Mouse (Mus musculus) liver, embryonic 11.5 days (tissue): ENCODE data around the gene Fyn. TPM values are rescaled to one million over a fixed set of nuclear protein-coding genes. Genes with fewer than 3 reads are reported as not detected.

Experiments used
- ATAC-seq: fragments of 200-750 bp; cut with Nextera tagmentation; replicated peaks from 2 replicates; pipeline ENCODE4 v1.8.0; 2017; ENCODE audit warnings: moderate number of reproducible peaks, mild to moderate bottlenecking, moderate TSS enrichment, moderate library complexity; ENCODE audit not compliant: low FRiP score
- DNase-seq: peaks from one replicate; pipeline ENCODE4 v3.0.0-alpha.2; 2017; ENCODE audit warnings: low spot score
- H3K27ac ChIP-seq: fragments of 300-500 bp; sonication (generic); 2 replicates; pipeline ENCODE4 v1.5.1; 2014; ENCODE audit warnings: mild to moderate bottlenecking, low read depth, low read length, control low read depth
- H3K27me3 ChIP-seq: fragments of 300-500 bp; sonication (generic); replicated peaks from 2 replicates; pipeline ENCODE4 v1.6.1; 2014; ENCODE audit warnings: low read length, mixed read lengths; ENCODE audit not compliant: control insufficient read depth, insufficient read depth
- H3K36me3 ChIP-seq: fragments of 300-500 bp; sonication (generic); 2 replicates; pipeline ENCODE4 v1.6.1; 2014; ENCODE audit warnings: mild to moderate bottlenecking, low read length, moderate library complexity, mixed read lengths; ENCODE audit not compliant: control insufficient read depth, insufficient read depth
- H3K4me1 ChIP-seq: fragments of 300-500 bp; sonication (generic); replicated peaks from 2 replicates; pipeline ENCODE4 v1.6.1; 2014; ENCODE audit warnings: low read length, mixed read lengths; ENCODE audit not compliant: control insufficient read depth, insufficient read depth
- H3K4me2 ChIP-seq: fragments of 300-500 bp; sonication (generic); 2 replicates; pipeline ENCODE4 v1.6.1; 2014; ENCODE audit warnings: mild to moderate bottlenecking, control low read depth, moderate library complexity
- H3K4me3 ChIP-seq: fragments of 300-500 bp; sonication (generic); 2 replicates; pipeline ENCODE4 v1.5.1; 2014; ENCODE audit warnings: low read depth, low read length, control low read depth
- H3K9ac ChIP-seq: fragments of 300-500 bp; sonication (generic); 2 replicates; pipeline ENCODE4 v1.6.1; 2014; ENCODE audit warnings: low read depth, low read length, control low read depth
- H3K9me3 ChIP-seq: fragments of 300-500 bp; sonication (generic); 2 replicates; pipeline ENCODE4 v1.6.1; 2016; ENCODE audit warnings: low read length, inconsistent platforms, mixed read lengths; ENCODE audit not compliant: control insufficient read depth
- WGBS: fragments of 180-500 bp; shearing (Covaris S2); extraction: QIAGEN DNeasy Blood & Tissue Kit; methylation state at CpG from one replicate; pipeline ENCODE4 v1.1.7; 2014; 5-methylcytosine and 5-hydroxymethylcytosine counted together
- polyA plus RNA-seq: library from polyadenylated mRNA; unstranded; fragments of >200 nt; fragmentation: Nextera tagmentation; extraction: Ambion mirVana; gene quantifications from 2 replicates; pipeline ENCODE4 v1.2.1, GENCODE M21; 2014

The Fyn gene
- polyA plus RNA-seq, 1 experiment from 2014 or later: 19.3 TPM

- H3K4me1 ChIP-seq: 0 out of 2 replicates have a peak, but pooled peaks cover 4% of the 10 kb centered on the region
- H3K36me3 ChIP-seq: 0 out of 2 replicates have a peak, but pooled peaks cover 2% of the 10 kb centered on the region
- H3K9me3 ChIP-seq: no peaks in the 10 kb centered on the region
- whole genome bisulfite sequencing: 72% methylated on average over 9 of the region's 9 CpGs
- H3K27me3 ChIP-seq: no peaks in the 10 kb centered on the region
- no peak overlapping the region for H3K9ac ChIP-seq
- 0 out of 2 replicates have a peak overlapping the region, but pooled peaks have one; percentile 19 for H3K27ac ChIP-seq
- no peak overlapping the region for H3K4me2 ChIP-seq
- DNase-seq: no peak
- no peak for ATAC-seq
- no peak overlapping the region for H3K4me3 ChIP-seq
These were observed 165.8 kb downstream of the Fyn start for GRCm38 (mm10) chr10:39534324-39535026.

- Histone ChIP-seq H3K9ac (no peak overlapping the region), H3K9me3 (no peaks in the 10 kb centered on the region), H3K36me3 (0 out of 2 replicates have a peak, but pooled peaks cover 2% of the 10 kb centered on the region), H3K4me1 (0 out of 2 replicates have a peak, but pooled peaks cover 4% of the 10 kb centered on the region), H3K27ac (no peak overlapping the region), H3K4me2 (no peak overlapping the region), H3K4me3 (no peak overlapping the region), H3K27me3 (no peaks in the 10 kb centered on the region)
- DNase-seq: no peak
- WGBS: 78% methylated on average over 3 of the region's 3 CpGs
- ATAC-seq: no peak
These were observed 166.7 kb downstream of the Fyn start for GRCm38 (mm10) chr10:39535347-39535746.

GRCm38 (mm10) chr10:39536258-39536657, 167.6 kb downstream of the Fyn start:
- H3K4me1 ChIP-seq: 0 out of 2 replicates have a peak, but pooled peaks cover 4% of the 10 kb centered on the region
- 0 out of 2 replicates have a peak, but pooled peaks cover 2% of the 10 kb centered on the region for H3K36me3 ChIP-seq
- H3K4me2 ChIP-seq: no peak overlapping the region
- no peaks in the 10 kb centered on the region for H3K9me3 ChIP-seq
- WGBS: 90% methylated on average over 11 of the region's 11 CpGs
- H3K4me3 ChIP-seq: no peak overlapping the region
- no peak overlapping the region for H3K9ac ChIP-seq
- H3K27me3 ChIP-seq: no peaks in the 10 kb centered on the region
- H3K27ac ChIP-seq: no peak overlapping the region
- no peak for DNase-seq
- no peak for ATAC-seq

- Histone ChIP-seq H3K4me3 (no peak overlapping the region), H3K4me2 (no peak overlapping the region), H3K36me3 (no peaks in the 10 kb centered on the region), H3K27ac (no peak overlapping the region), H3K9ac (no peak overlapping the region), H3K27me3 (no peaks in the 10 kb centered on the region), H3K4me1 (peaks cover 10% of the 10 kb centered on the region; the same call in 1 of the 2 replicates), H3K9me3 (no peaks in the 10 kb centered on the region)
- DNase-seq (no peak), ATAC-seq (no peak)
- 54% methylated on average over 9 of the region's 9 CpGs for WGBS
These were observed 171.5 kb downstream of the Fyn start for GRCm38 (mm10) chr10:39540012-39540647.

GRCm38 (mm10) chr10:39540995-39541394, 172.3 kb downstream of the Fyn start:
- Histone ChIP-seq H3K4me1 (peaks cover 6% of the 10 kb centered on the region; the same call in 1 of the 2 replicates), H3K27me3 (no peaks in the 10 kb centered on the region), H3K9me3 (no peaks in the 10 kb centered on the region), H3K36me3 (no peaks in the 10 kb centered on the region), H3K4me2 (no peak overlapping the region), H3K4me3 (no peak overlapping the region), H3K9ac (no peak overlapping the region), H3K27ac (no peak overlapping the region)
- DNase-seq (no peak), ATAC-seq (no peak)
- 58% methylated on average over 7 of the region's 7 CpGs for WGBS

- no peak for DNase-seq
- Histone ChIP-seq H3K4me1 (peaks cover 6% of the 10 kb centered on the region; the same call in 1 of the 2 replicates), H3K27me3 (no peaks in the 10 kb centered on the region), H3K9me3 (no peaks in the 10 kb centered on the region), H3K4me3 (no peak overlapping the region), H3K27ac (no peak overlapping the region), H3K36me3 (no peaks in the 10 kb centered on the region), H3K9ac (no peak overlapping the region), H3K4me2 (no peak overlapping the region)
- ATAC-seq: no peak
- 65% methylated on average over 6 of the region's 6 CpGs for WGBS
These were observed 172.8 kb downstream of the Fyn start for GRCm38 (mm10) chr10:39541451-39541874.

- H3K27me3 ChIP-seq: no peaks in the 10 kb centered on the region
- DNase-seq (no peak), ATAC-seq (no peak)
- H3K9me3 ChIP-seq: no peaks in the 10 kb centered on the region
- no peaks in the 10 kb centered on the region for H3K36me3 ChIP-seq
- H3K9ac ChIP-seq: no peak overlapping the region
- H3K4me2 ChIP-seq: no peak overlapping the region
- H3K4me3 ChIP-seq: no peak overlapping the region
- peaks cover 6% of the 10 kb centered on the region; the same call in 1 of the 2 replicates for H3K4me1 ChIP-seq
- 53% methylated on average over 7 of the region's 7 CpGs for WGBS
- H3K27ac ChIP-seq: no peak overlapping the region
These were observed 173.4 kb downstream of the Fyn start for GRCm38 (mm10) chr10:39541951-39542521.

GRCm38 (mm10) chr10:39542535-39543257, 174.0 kb downstream of the Fyn start:
- no peak overlapping the region for H3K9ac ChIP-seq
- no peak for DNase-seq
- H3K9me3 ChIP-seq: no peaks in the 10 kb centered on the region
- H3K4me2 ChIP-seq: no peak overlapping the region
- no peaks in the 10 kb centered on the region for H3K36me3 ChIP-seq
- no peak for ATAC-seq
- peaks cover 6% of the 10 kb centered on the region; the same call in 1 of the 2 replicates for H3K4me1 ChIP-seq
- no peak overlapping the region for H3K27ac ChIP-seq
- WGBS: 81% methylated on average over 15 of the region's 15 CpGs
- H3K4me3 ChIP-seq: no peak overlapping the region
- H3K27me3 ChIP-seq: no peaks in the 10 kb centered on the region
